Mouse (Mus musculus): ENCODE data around the gene Glrx5. TPM values are rescaled to one million over a fixed set of nuclear protein-coding genes. Genes with fewer than 3 reads are reported as not detected.

Gene Glrx5
- total RNA-seq, 2 experiments from 2014 or later: 64.0 to 65.3 TPM

- DNase-seq (ENCODE audit: low spot score in 2 of 2): no peak
These were observed 36.4 kb downstream of the Glrx5 start for GRCm38 (mm10) chr12:105068911-105069310.

GRCm38 (mm10) chr12:105073708-105074107 lies 41.2 kb downstream of the Glrx5 start:
- no peak for DNase-seq (ENCODE audit: low spot score in 2 of 2)

GRCm38 (mm10) chr12:105075496-105075895 lies 43.0 kb downstream of the Glrx5 start:
- DNase-seq (ENCODE audit: low spot score in 2 of 2): no peak

DNA sequence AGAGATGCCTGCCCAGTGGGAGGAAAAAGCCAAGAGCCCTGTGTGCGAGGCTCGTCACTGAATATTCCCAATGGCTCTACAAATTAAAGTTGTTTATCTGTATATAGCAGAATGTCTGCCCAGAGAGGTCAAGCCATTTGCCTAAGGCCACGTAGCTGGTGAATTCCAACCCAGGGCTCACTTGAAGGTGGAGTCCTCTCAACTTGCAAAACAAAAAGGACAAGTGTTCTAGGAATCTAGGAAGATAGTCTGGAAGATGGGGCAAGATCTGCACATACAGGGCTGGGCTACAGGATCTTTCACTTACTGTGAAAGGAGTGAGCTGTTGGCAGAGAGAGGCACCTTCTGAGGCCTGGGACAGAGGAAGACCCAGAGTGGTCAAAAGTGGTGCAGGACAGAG lies 44.0 kb downstream of the Glrx5 start:
- DNase-seq (ENCODE audit: low spot score in 2 of 2): no peak

- DNase-seq (ENCODE audit: low spot score in 2 of 2): no peak
These were observed 44.7 kb downstream of the Glrx5 start for GRCm38 (mm10) chr12:105077232-105077631.

DNA sequence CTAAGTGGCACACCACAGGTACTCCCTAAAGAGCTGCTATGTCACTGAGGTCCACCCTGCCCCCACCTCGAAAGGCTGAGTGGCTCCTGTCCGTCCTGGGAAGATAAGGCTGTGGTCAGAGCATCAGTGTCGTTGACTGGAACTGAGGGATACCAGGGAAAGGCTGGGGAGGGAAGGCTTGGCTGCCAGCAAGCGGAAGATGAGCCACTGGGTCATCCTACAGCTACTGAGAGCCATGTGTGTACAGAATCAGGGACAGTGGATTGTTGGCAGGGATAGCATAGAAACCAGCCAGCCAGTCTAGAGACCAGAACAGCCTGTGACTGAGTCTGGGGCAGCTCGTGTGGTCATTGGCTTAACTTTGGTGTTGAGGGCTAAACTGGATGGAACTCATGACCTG lies 51.7 kb downstream of the Glrx5 start:
- no peak for DNase-seq (ENCODE audit: low spot score in 2 of 2)

DNA sequence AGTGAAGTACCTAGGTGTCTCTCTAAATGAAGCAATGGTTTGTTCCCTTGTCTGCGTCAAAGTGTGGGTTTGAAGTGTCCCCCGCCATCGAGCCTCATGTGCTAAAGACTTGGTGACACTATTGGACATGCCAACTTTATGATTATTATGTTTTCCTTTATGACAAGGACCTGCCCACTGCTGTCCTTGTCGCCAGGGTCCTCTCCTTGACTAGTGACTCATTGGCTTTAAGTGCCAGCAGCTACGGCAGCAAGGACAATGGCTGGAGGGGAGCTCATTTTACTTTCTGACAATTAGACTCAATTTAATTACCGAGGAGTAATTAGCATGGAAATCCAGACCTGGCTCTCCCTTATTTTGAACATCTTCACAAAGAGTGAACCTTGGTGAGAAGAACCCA lies 52.3 kb downstream of the Glrx5 start:
- no peak for DNase-seq (ENCODE audit: low spot score in 2 of 2)

GRCm38 (mm10) chr12:105085296-105085695 lies 52.8 kb downstream of the Glrx5 start:
- no peak for DNase-seq (ENCODE audit: low spot score in 2 of 2)

- DNase-seq (ENCODE audit: low spot score in 2 of 2): no peak
These were observed 54.3 kb downstream of the Glrx5 start for GRCm38 (mm10) chr12:105086781-105087180.

DNA sequence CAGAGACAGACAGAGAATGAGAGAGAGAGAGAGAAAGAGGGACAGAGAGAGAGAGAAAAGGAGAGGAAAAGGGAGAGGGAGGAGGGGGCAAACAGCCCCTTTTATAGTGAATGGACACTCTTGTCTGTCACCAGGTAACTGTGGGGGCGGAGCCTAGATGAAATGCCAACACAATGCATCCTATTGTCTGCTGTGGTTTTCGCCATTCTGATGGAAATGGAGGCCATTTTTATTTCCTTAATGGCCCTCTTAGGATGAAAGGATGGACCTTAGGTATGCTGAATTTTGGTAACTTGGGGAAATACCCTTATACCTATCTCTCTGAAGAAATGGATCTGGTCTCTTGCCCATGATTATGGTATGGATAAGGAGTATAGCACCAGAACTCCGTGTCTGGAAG lies 54.9 kb downstream of the Glrx5 start:
- DNase-seq (ENCODE audit: low spot score in 2 of 2): no peak

DNA sequence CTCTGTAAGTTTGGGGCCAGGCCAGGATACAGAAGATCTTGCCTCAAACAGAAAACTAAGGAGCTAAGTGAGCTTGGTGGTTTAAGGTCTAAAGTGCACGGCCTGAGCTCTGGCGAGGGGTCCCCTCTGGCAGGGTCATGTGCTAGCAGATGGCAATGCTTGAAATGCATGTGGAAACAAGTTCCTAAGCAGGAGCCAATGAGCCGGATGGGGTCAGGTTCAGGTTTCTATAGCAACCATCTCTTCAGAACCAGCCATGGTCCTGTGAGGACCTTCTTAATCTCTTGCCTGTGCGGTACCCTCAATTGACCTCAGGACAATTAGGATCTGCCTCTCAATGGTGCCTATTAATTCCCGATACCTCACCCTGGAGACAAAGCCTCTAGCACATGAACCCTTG lies 56.7 kb downstream of the Glrx5 start:
- no peak for DNase-seq (ENCODE audit: low spot score in 2 of 2)

DNA sequence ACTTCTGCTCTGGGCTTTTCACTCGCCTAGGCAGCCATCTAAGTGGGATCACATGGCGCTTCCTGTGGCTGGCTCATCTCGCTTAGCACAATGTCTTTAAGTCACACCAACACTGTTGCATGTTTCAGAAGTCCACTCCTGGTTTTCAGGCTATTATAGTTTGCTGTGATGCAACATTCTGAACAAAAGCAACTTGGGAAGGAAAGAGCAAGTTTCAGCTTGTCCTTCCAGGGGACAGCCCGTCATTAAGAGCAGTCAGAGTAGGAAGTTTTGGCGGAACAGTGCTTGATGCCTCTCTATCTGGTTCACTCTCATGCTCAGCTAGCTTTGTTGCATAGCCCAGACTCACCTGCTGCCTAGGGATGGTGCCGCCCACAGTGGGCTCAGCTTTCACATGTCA lies 59.1 kb downstream of the Glrx5 start:
- DNase-seq (ENCODE audit: low spot score in 2 of 2): no peak

Small RNA genes within 50 kb of the gene (microRNA-seq; reads per million reads assigned to microRNA genes)
- 5.7 reads per million, percentile 19 among the genes with 10 or more reads in this experiment for gene Mir3069

Other genes starting within 250 kb of the Glrx5 start
- gene Clmn, start 167.6 kb upstream of the Glrx5 start, total RNA-seq (2021): 1 to 10 TPM; 6.2 TPM
- gene Syne3, start 22.9 kb upstream of the Glrx5 start, total RNA-seq (2021): 10 to 100 TPM; 17.7 to 19.2 TPM
- not detected for gene Tcl1b2, start 113.3 kb downstream of the Glrx5 start, total RNA-seq (2021)
- gene Tcl1b1, start 127.0 kb downstream of the Glrx5 start, total RNA-seq (2021): not detected
- not detected for gene Tcl1b5, start 143.7 kb downstream of the Glrx5 start, total RNA-seq (2021)
- gene Tcl1b3, start 158.4 kb downstream of the Glrx5 start, total RNA-seq (2021): not detected
- not detected for gene Tcl1b4, start 169.3 kb downstream of the Glrx5 start, total RNA-seq (2021)
- not detected for gene Tcl1, start 190.1 kb downstream of the Glrx5 start, total RNA-seq (2021)